Mouse (Mus musculus) C2C12 (cell line): Measurements from ENCODE around the gene Nfia. TPM values are rescaled to one million over a fixed set of nuclear protein-coding genes. Genes with fewer than 3 reads are reported as not detected.

Experiments
- H3K27me3 ChIP-seq: one replicate; pipeline ENCODE4 v1.6.1; 2011; ENCODE audit not compliant: control insufficient read depth, insufficient read depth, insufficient read length
- H3K36me3 ChIP-seq: one replicate; pipeline ENCODE4 v1.6.1; 2011; ENCODE audit not compliant: control insufficient read depth, insufficient read depth
- H3K4me3 ChIP-seq: one replicate; pipeline ENCODE4 v1.5.1; 2011; ENCODE audit warnings: mild to moderate bottlenecking, control low read depth; ENCODE audit not compliant: poor library complexity, insufficient read depth, severe bottlenecking
- H3K79me2 ChIP-seq: one replicate; pipeline ENCODE4 v1.6.1; 2011; ENCODE audit not compliant: control insufficient read depth, insufficient read depth
- H3K79me3 ChIP-seq: one replicate; pipeline ENCODE4 v1.6.1; 2011; ENCODE audit warnings: low read depth, control low read depth
- H3ac ChIP-seq: one replicate; pipeline ENCODE3; 2011; ENCODE audit warnings: low read depth; ENCODE audit not compliant: control insufficient read depth, insufficient read length
- CEBPB ChIP-seq: IDR thresholded peaks from one replicate; pipeline ENCODE4 v1.6.1; 2011; ENCODE audit warnings: low read depth, mild to moderate bottlenecking, control low read depth, moderate library complexity
- CTCF ChIP-seq: IDR thresholded peaks from one replicate; pipeline ENCODE4 v1.5.1; 2011; ENCODE audit not compliant: control insufficient read depth, insufficient read depth, insufficient read length
- FOSL1 ChIP-seq: IDR thresholded peaks from one replicate; pipeline ENCODE4 v1.8.0; 2011; ENCODE audit warnings: mild to moderate bottlenecking, low read length; ENCODE audit not compliant: poor library complexity, insufficient read depth, severe bottlenecking
- MAX ChIP-seq: IDR thresholded peaks from one replicate; pipeline ENCODE4 v1.6.1; 2011; ENCODE audit warnings: mild to moderate bottlenecking, control low read depth
- MYOD1 ChIP-seq: IDR thresholded peaks from one replicate; pipeline ENCODE4 v1.6.1; 2011; ENCODE audit warnings: low read depth; ENCODE audit not compliant: control insufficient read depth, insufficient read length
- MYOG ChIP-seq: IDR thresholded peaks from one replicate; pipeline ENCODE4 v1.6.1; 2011; ENCODE audit not compliant: control insufficient read depth, insufficient read length; ENCODE audit errors: extremely low read depth
- USF1 ChIP-seq: IDR thresholded peaks from one replicate; pipeline ENCODE4 v1.6.1; 2011; ENCODE audit warnings: low read depth, mild to moderate bottlenecking, control low read depth, moderate library complexity
- polyA plus RNA-seq: library from polyadenylated mRNA; unstranded; fragments of >200 nt; fragmentation: generic; extraction: Trizol; gene quantifications from one replicate; pipeline ENCODE4 v1.2.1, GENCODE M21; 2012; ENCODE audit warnings: missing spikeins

The Nfia gene
- polyA plus RNA-seq, 1 experiment, result 0.33 TPM

- TF ChIP-seq CTCF (no peak), USF1 (no peak), CEBPB (no peak), FOSL1 (no peak), MAX (no peak), MYOG (no peak), MYOD1 (no peak)
- H3K79me2 ChIP-seq, result no peaks in the 10 kb centered on the region
- H3K36me3 ChIP-seq, result no peaks in the 10 kb centered on the region
- no peak overlapping the region for H3ac ChIP-seq
- no peaks in the 10 kb centered on the region for H3K27me3 ChIP-seq
- no peaks in the 10 kb centered on the region for H3K79me3 ChIP-seq
- H3K4me3 ChIP-seq, result no peak overlapping the region
These were observed 137.7 kb downstream of the Nfia start for GRCm38 (mm10) chr4:97910115-97910776.

- no peaks in the 10 kb centered on the region for H3K36me3 ChIP-seq
- H3K27me3 ChIP-seq, result no peaks in the 10 kb centered on the region
- no peaks in the 10 kb centered on the region for H3K79me3 ChIP-seq
- H3K4me3 ChIP-seq, result no peak overlapping the region
- TF ChIP-seq FOSL1, result no peak
- TF ChIP-seq USF1, result no peak
- no peak for TF ChIP-seq MAX
- TF ChIP-seq CTCF, result no peak
- no peak for TF ChIP-seq CEBPB
- no peak for TF ChIP-seq MYOD1
- no peak for TF ChIP-seq MYOG
- no peak overlapping the region for H3ac ChIP-seq
- no peaks in the 10 kb centered on the region for H3K79me2 ChIP-seq
These were observed 138.4 kb downstream of the Nfia start for GRCm38 (mm10) chr4:97910777-97911580.

GRCm38 (mm10) chr4:97911755-97912154 lies 139.2 kb downstream of the Nfia start:
- Histone ChIP-seq H3K36me3 (no peaks in the 10 kb centered on the region), H3K79me2 (no peaks in the 10 kb centered on the region), H3ac (no peak overlapping the region), H3K79me3 (no peaks in the 10 kb centered on the region), H3K27me3 (no peaks in the 10 kb centered on the region), H3K4me3 (no peak overlapping the region)
- TF ChIP-seq MYOG (no peak), USF1 (no peak), MAX (no peak), FOSL1 (no peak), CEBPB (no peak), MYOD1 (no peak), CTCF (no peak)

GRCm38 (mm10) chr4:97912155-97912554 lies 139.6 kb downstream of the Nfia start:
- Histone ChIP-seq H3K79me2 (no peaks in the 10 kb centered on the region), H3K36me3 (no peaks in the 10 kb centered on the region), H3ac (no peak overlapping the region), H3K27me3 (no peaks in the 10 kb centered on the region), H3K79me3 (no peaks in the 10 kb centered on the region), H3K4me3 (no peak overlapping the region)
- TF ChIP-seq CTCF (no peak), USF1 (no peak), MYOG (no peak), MYOD1 (no peak), FOSL1 (no peak), CEBPB (no peak), MAX (no peak)

- H3K79me2 ChIP-seq, result no peaks in the 10 kb centered on the region
- TF ChIP-seq MYOD1 (no peak), USF1 (no peak), MYOG (no peak), MAX (no peak), FOSL1 (no peak), CEBPB (no peak), CTCF (no peak)
- no peaks in the 10 kb centered on the region for H3K27me3 ChIP-seq
- no peaks in the 10 kb centered on the region for H3K36me3 ChIP-seq
- H3K79me3 ChIP-seq, result no peaks in the 10 kb centered on the region
- no peak overlapping the region for H3ac ChIP-seq
- no peak overlapping the region for H3K4me3 ChIP-seq
These were observed 140.0 kb downstream of the Nfia start for GRCm38 (mm10) chr4:97912560-97912959.
